Mouse (Mus musculus): Measurements from ENCODE around the gene Olfr713. TPM values are rescaled to one million over a fixed set of nuclear protein-coding genes. Genes with fewer than 3 reads are reported as not detected.

The Olfr713 gene
- polyA plus RNA-seq (2012; rRNA removed): not detected in 2 replicates

GRCm38 (mm10) chr7:107030874-107031273 lies at the start of gene Olfr713:
TSS of gene Olfr713 (plus strand) at chr7:107031174.

GRCm38 (mm10) chr7:107005972-107006371 lies 25.0 kb upstream of the Olfr713 start, which contains the start of gene Olfr2:
TSS of gene Olfr2 (minus strand) at chr7:107006072.

GRCm38 (mm10) chr7:107070681-107071080 lies 39.7 kb downstream of the Olfr713 start, which contains the start of gene Olfr714:
TSS of gene Olfr714 (plus strand) at chr7:107070981.

Other genes with a start within 250 kb of the Olfr713 start
- not detected in 2 replicates for gene Olfr699, start 238.0 kb upstream of the Olfr713 start, polyA plus RNA-seq (2012; rRNA removed)
- gene Olfr700, start 222.3 kb upstream of the Olfr713 start, polyA plus RNA-seq (2012; rRNA removed): not detected in 2 replicates
- gene Olfr701, start 217.0 kb upstream of the Olfr713 start, polyA plus RNA-seq (2012; rRNA removed): not detected in 2 replicates
- gene Olfr702, start 197.3 kb upstream of the Olfr713 start, polyA plus RNA-seq (2012; rRNA removed): not detected in 2 replicates
- gene Olfr703, start 187.8 kb upstream of the Olfr713 start, polyA plus RNA-seq (2012; rRNA removed): not detected in 2 replicates
- not detected in 2 replicates for gene Olfr704, start 168.0 kb upstream of the Olfr713 start, polyA plus RNA-seq (2012; rRNA removed)
- gene Olfr705, start 154.3 kb upstream of the Olfr713 start, polyA plus RNA-seq (2012; rRNA removed): not detected in 2 replicates
- gene Olfr706, start 143.0 kb upstream of the Olfr713 start, polyA plus RNA-seq (2012; rRNA removed): not detected in 2 replicates
- gene Olfr707, start 129.9 kb upstream of the Olfr713 start, polyA plus RNA-seq (2012; rRNA removed): not detected in 2 replicates
- not detected in 2 replicates for gene Olfr1532-ps1, start 123.2 kb upstream of the Olfr713 start, polyA plus RNA-seq (2012; rRNA removed)
- gene Olfr709-ps1, start 99.0 kb upstream of the Olfr713 start, polyA plus RNA-seq (2012; rRNA removed): not detected in 2 replicates
- gene Olfr710, start 82.9 kb upstream of the Olfr713 start, polyA plus RNA-seq (2012; rRNA removed): not detected in 2 replicates
- gene Olfr6, start 67.2 kb upstream of the Olfr713 start, polyA plus RNA-seq (2012; rRNA removed): not detected in 2 replicates
- gene Olfr711, start 55.7 kb upstream of the Olfr713 start, polyA plus RNA-seq (2012; rRNA removed): not detected in 2 replicates
- gene Olfr2, start 25.1 kb upstream of the Olfr713 start, polyA plus RNA-seq (2012; rRNA removed): not detected in 2 replicates
- not detected in 2 replicates for gene Olfr714, start 39.8 kb downstream of the Olfr713 start, polyA plus RNA-seq (2012; rRNA removed)
- not detected in 2 replicates for gene Olfr17, start 62.0 kb downstream of the Olfr713 start, polyA plus RNA-seq (2012; rRNA removed)
- not detected in 2 replicates for gene Olfr715b, start 79.2 kb downstream of the Olfr713 start, polyA plus RNA-seq (2012; rRNA removed)
- not detected in 2 replicates for gene Olfr715, start 99.9 kb downstream of the Olfr713 start, polyA plus RNA-seq (2012; rRNA removed)
- not detected in 2 replicates for gene Olfr716, start 107.2 kb downstream of the Olfr713 start, polyA plus RNA-seq (2012; rRNA removed)
- gene Nlrp14, start 135.8 kb downstream of the Olfr713 start, polyA plus RNA-seq (2012; rRNA removed): not detected in 2 replicates
- gene Rbmxl2, start 178.3 kb downstream of the Olfr713 start, polyA plus RNA-seq (2012; rRNA removed): 0.08 and 0.12 TPM in 2 replicates